Mouse (Mus musculus): ENCODE measurements at regions not wholly inside any gene's neighbourhood (a gene's known extent, or its start where the extent isn't known, plus 50 kb on each side); places are given as distances from the start of the nearest gene placed in this dataset.

DNA sequence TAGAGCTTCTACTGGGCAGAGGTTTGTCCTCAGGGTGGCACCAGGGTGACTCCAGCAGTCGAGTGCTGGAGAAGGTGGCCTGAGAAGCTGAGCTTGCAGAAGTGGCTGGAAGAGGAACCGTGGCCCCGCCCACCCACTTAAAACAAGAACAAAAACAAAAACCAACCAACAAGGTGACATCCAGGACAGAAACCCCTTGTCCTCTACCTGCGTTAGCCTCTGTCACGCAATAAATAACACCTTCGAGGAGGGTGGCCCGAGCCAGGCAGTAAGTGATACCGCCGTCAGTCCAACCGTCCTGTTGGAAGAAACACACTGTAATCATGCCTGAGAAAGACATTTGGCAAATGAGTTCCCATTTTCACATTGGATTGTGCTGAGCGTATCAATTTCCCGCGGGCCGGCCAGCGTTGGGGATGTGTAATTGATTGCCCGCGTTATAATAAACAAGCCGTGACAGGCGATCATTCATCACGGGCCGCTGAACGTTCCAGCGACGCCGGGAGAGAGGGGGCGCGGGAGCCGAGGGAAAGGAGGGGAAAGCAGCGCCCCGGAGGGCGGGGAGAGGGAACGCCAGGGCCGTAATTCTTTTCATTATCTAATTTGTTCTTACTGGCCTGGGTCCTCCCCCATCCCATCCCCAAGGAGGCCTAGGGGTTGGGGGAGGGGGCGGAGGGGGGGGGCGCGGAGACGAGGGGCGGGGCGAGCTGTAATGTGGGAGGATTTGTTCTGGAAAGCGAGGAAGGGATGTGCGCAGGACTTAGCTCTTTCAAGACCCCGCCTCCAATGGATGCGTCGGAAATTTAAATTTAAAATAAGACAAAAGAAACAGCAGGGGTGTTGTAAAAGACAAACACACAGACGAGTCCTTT is 135.6 kb downstream of the 2410131K14Rik start:
- DNase-seq: peak; percentile 58

- peak; percentile 55 for DNase-seq
These were observed 136.3 kb downstream of the 2410131K14Rik start for GRCm38 (mm10) chr5:118381294-118381675.

GRCm38 (mm10) chr5:118386126-118386525 is 141.1 kb downstream of the 2410131K14Rik start:
- DNase-seq: no peak

GRCm38 (mm10) chr5:118388419-118388818 is 143.4 kb downstream of the 2410131K14Rik start:
- no peak for DNase-seq

DNA sequence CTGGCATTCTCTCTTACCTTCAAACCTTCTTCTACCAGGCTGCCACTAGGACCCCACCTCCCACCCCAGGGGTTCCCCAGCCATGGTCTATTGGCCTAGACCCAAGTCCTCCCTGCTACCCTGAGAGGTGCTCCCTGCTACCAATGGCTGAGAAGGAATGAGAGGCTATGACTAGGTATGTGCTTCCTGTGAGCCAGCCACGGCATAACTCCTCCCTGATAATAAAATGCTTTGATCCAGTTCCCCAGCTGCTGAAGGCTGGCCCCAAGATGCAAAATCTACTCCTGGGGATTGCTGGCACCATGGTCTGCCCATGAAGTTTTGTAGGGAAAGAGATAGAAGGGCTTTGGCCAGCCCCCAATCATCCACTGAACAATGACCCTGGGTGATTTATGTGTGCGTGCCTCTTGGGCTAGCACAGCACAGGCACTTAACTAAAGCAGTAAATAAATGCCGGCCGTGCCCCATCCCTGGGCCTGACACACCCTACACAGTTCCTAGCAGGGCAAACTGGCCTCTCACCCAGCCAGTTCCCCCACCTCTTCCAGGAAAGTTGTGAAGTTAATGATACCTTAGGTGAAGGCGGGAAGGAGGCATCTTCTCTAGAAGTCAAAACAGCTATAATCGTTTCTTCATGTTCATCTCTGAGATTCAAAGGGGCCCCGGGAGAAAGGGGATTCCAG is 145.8 kb downstream of the 2410131K14Rik start:
- DNase-seq: no peak

GRCm38 (mm10) chr5:118392932-118393487 is 148.0 kb downstream of the 2410131K14Rik start:
- DNase-seq: no peak

DNA sequence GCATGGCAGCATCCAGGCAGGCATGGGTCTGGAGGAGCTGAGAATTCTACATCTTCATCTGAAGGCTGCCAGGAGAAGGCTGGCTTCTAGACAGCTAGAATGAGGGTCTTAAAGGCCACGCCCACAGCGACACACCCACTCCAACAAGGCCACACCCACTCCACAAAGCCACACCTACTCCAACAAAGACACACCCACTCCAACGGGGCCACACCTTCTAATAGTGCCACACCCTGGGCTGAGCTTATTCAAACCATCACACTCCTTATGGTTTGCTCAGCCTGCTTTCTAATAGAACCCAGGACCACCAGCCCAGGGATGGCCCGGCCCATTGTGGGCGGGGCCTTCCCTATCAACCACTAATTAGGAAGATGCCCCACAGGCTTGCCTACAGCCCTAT is 149.0 kb downstream of the 2410131K14Rik start:
- no peak for DNase-seq

GRCm38 (mm10) chr5:118396004-118396725 is 151.1 kb downstream of the 2410131K14Rik start:
- DNase-seq: no peak

DNA sequence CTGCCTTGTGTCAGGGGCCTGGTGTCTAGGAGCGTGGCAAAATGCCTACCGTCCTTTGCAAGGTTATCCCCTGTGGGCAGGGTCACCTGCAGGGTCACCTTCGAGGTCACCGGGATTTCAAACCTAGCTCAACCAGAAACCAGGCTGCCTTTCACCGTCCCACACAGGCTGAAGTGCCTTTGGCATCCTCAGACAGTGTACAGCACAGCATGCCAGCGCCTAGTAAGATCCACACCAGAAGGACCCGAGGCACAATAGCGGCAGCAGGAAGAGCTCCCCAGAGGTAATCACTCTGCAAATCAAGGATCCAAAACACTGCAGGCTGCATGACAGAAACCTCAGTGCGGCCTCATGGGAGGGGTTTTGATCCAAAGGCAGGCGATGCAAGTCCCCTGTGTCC is 155.9 kb downstream of the 2410131K14Rik start:
- DNase-seq: no peak

- DNase-seq: no peak
These were observed 156.1 kb upstream of the Med13l start for GRCm38 (mm10) chr5:118404398-118404797.

- DNase-seq: no peak
These were observed 155.1 kb upstream of the Med13l start for GRCm38 (mm10) chr5:118405421-118405820.

GRCm38 (mm10) chr5:118407451-118407850 is 153.0 kb upstream of the Med13l start:
- no peak for DNase-seq

- no peak for DNase-seq
These were observed 152.5 kb upstream of the Med13l start for GRCm38 (mm10) chr5:118407973-118408372.

DNA sequence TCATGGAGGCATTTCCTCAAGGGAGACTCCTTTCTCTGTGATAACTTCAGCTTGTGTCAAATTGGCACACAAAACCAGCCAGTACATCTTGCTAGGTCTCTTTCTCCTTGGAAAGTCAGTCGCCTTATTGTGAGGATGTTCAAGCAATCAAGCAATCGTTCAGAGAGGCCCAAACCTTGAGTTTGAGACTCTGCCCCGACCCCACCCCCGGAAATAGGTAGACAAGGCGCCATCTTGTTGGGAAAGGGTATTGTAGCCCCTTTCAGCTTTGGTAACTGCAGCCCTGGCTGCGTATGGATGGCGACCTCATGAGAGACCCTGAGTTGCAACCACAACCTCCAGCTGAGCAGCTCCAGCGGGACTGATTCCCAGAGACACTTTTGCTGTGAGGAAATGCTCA is 151.7 kb upstream of the Med13l start:
- DNase-seq: no peak

- DNase-seq: peak; percentile 77
These were observed 146.8 kb upstream of the Med13l start for GRCm38 (mm10) chr5:118413428-118414282.

- DNase-seq: no peak
These were observed 141.0 kb upstream of the Med13l start for GRCm38 (mm10) chr5:118419344-118420037.

DNA sequence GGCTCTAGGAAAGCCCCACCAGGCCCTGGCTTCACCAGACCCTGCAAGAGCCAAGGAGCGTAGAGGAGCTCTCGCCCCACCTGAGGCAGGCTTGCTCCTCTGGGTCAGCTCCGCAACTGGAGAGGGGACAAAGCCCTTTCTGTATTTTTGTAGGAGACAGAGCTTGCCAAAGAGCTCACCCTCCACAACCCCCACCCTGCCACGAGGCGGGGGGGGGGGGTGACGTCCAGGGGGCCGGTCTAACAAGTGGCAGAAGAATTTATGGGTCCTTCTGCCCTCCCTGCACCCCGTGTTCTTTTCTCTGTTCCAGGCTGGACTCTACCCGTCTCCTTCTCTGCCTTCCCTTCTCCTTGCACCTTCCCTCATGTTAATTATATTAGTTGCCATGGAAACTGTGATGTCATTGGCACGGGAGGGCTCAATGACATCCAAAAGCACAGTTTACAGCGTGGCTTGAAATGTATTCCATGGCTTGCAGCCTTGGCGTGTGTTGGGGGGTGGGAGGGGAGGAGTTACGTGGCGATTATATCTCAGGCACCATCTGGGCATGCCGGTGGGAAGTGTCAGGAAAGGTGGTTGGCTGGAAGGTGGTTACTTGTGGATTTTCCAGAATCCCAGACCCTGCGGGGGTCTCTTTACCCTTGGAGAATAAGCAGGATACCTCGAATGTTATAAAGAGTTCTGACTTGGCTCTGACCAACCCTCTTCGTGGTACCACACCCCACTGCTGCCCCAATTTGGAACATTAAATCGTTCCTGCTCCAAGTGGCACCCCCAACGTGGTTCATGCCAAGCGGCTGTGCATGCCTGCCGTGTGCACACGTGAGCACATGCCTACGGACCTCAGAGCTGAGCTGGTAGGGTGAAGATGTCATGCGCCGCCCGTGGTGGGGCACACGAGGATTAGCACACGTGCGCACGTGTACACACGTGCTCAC is 138.3 kb upstream of the Med13l start:
- peak; percentile 22 for DNase-seq

DNA sequence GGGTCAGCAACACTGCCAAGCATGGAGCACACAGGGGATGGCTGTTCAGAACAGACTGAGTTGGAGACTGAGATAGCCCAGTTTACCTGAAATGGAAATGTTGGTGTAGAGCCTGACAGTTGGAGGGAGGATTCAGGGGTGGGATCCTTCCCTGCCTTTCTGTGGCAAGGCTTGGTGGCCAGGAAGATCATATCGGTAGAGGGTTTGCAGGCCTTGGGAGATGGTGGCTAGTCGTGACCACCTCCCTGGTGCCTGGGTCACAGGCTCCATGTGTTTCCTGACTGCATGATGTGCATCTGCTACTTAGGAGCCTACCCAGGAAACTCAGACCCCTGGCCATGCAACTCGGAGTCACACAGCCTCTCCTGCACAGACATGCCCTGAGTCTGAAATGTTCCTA is 136.3 kb upstream of the Med13l start:
- DNase-seq: no peak

DNA sequence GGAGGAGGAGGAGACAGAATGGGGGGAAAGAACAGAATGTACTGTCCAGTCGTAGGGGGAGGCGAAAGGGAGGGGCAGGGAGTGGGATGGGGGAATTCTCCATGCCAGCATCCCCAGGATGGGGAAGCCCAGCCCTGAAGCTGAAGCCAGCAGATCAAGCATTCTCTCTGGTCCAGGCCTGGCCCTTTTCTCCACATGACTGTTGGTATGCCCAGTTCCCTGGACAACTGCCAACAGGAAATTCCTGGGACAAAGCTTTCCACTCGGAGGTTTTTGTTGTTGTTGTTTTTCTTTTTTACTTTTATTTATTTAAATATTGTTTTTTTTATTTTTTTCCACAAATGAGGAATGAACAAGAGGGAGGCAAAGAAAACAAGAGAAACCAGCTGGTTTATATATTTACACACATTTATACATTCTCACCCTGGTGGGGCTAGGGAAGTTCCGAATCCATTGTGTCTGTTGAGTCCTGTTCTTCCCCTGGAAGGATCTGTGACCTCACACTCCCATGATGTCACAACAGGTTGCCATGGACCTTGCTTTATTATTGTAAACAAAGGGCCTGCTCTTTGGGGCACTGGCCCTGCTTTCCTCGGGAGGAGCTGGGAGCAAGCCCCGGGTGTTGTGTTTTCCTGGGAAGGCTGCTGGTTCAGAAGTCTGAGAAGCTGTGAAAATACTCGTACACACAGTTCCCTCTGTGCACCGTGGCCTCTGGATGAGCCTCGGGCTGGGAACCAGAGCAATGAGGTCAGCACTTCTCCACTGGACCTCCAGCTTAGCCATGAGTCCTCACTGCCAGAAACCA is 135.5 kb upstream of the Med13l start:
- DNase-seq: peak; percentile 69

- no peak for DNase-seq
These were observed 133.8 kb upstream of the Med13l start for GRCm38 (mm10) chr5:118426673-118427072.

Measured in kidney, adult 11 months (tissue).